Mouse (Mus musculus): ENCODE measurements around the gene Aoc1. TPM values are rescaled to one million over a fixed set of nuclear protein-coding genes. Genes with fewer than 3 reads are reported as not detected.
A peak's percentile ranks its signal among the peaks of the same experiment; 100 is the strongest.

Gene Aoc1
- polyA plus RNA-seq, 1 experiment from 2014 or later = not detected

DNA sequence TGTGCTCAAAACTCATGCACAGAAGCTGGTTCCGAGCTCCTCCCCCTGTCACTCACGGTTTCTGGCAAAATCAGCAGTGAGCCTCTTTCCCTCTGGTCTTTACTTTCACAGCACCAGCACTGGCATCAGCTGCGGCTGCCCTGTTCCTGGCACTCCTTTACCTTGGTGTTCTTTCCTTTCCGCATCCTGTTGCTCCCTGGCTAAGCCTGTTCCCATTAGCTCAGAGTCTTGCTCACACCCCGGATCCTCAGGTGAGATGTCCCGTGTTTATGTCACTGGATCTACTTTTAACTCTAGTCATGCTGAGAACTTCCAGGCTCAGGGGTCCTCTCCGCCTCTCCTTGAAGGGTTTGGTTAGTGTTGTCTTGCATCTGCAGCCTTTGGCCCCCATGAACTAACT, 35.2 kb upstream of the Aoc1 start:
- 82% methylated on average over 7 of the region's 7 CpGs for WGBS
- Histone ChIP-seq H3K4me2 (no peak overlapping the region), H3K27ac (ENCODE audit: low read depth, low read length) (no peak overlapping the region), H3K4me1 (ENCODE audit: control insufficient read depth, insufficient read depth, low read length) (peaks cover 8% of the 10 kb centered on the region), H3K27me3 (ENCODE audit: control insufficient read depth, insufficient read depth, low read length) (no peaks in the 10 kb centered on the region), H3K9me3 (ENCODE audit: control insufficient read depth, low read length) (no peaks in the 10 kb centered on the region), H3K9ac (ENCODE audit: low read length) (no peak overlapping the region), H3K4me3 (ENCODE audit: low read depth, low read length) (no peak overlapping the region), H3K36me3 (ENCODE audit: control insufficient read depth, insufficient read depth, low read length) (no peaks in the 10 kb centered on the region)
- no peak for DNase-seq (ENCODE audit: low spot score, missing footprints)
- no peak for ATAC-seq (ENCODE audit: low FRiP score)

- Histone ChIP-seq H3K4me3 (ENCODE audit: low read depth, low read length) (no peak overlapping the region), H3K4me2 (no peak overlapping the region), H3K4me1 (ENCODE audit: control insufficient read depth, insufficient read depth, low read length) (peaks cover 8% of the 10 kb centered on the region), H3K27me3 (ENCODE audit: control insufficient read depth, insufficient read depth, low read length) (no peaks in the 10 kb centered on the region), H3K36me3 (ENCODE audit: control insufficient read depth, insufficient read depth, low read length) (no peaks in the 10 kb centered on the region), H3K9me3 (ENCODE audit: control insufficient read depth, low read length) (no peaks in the 10 kb centered on the region), H3K9ac (ENCODE audit: low read length) (no peak overlapping the region), H3K27ac (ENCODE audit: low read depth, low read length) (no peak overlapping the region)
- ATAC-seq (ENCODE audit: low FRiP score) (no peak), DNase-seq (ENCODE audit: low spot score, missing footprints) (peak; percentile 53)
- 77% methylated on average over 6 of the region's 6 CpGs for WGBS
Observed at GRCm38 (mm10) chr6:48838321-48839080, 34.2 kb upstream of the Aoc1 start.

- ATAC-seq (ENCODE audit: low FRiP score) (peak; percentile 29; the same call in 1 of the 2 replicates), DNase-seq (ENCODE audit: low spot score, missing footprints) (peak; percentile 92)
- Histone ChIP-seq H3K36me3 (ENCODE audit: control insufficient read depth, insufficient read depth, low read length) (no peaks in the 10 kb centered on the region), H3K4me2 (peak within 1 kb of the TSS; percentile 36), H3K4me1 (ENCODE audit: control insufficient read depth, insufficient read depth, low read length) (peaks cover 8% of the 10 kb centered on the region), H3K27me3 (ENCODE audit: control insufficient read depth, insufficient read depth, low read length) (no peaks in the 10 kb centered on the region), H3K9ac (ENCODE audit: low read length) (peak within 1 kb of the TSS; percentile 54), H3K9me3 (ENCODE audit: control insufficient read depth, low read length) (no peaks in the 10 kb centered on the region), H3K4me3 (ENCODE audit: low read depth, low read length) (peak within 1 kb of the TSS; percentile 24), H3K27ac (ENCODE audit: low read depth, low read length) (no peak within 1 kb of the TSS)
- WGBS = 48% methylated on average over 7 of the region's 7 CpGs
Observed at GRCm38 (mm10) chr6:48840371-48840969, 32.2 kb upstream of the Aoc1 start, which contains the start of gene Tmem176a. Gene Tmem176a, plus strand, starts transcription at chr6:48840919.

DNA sequence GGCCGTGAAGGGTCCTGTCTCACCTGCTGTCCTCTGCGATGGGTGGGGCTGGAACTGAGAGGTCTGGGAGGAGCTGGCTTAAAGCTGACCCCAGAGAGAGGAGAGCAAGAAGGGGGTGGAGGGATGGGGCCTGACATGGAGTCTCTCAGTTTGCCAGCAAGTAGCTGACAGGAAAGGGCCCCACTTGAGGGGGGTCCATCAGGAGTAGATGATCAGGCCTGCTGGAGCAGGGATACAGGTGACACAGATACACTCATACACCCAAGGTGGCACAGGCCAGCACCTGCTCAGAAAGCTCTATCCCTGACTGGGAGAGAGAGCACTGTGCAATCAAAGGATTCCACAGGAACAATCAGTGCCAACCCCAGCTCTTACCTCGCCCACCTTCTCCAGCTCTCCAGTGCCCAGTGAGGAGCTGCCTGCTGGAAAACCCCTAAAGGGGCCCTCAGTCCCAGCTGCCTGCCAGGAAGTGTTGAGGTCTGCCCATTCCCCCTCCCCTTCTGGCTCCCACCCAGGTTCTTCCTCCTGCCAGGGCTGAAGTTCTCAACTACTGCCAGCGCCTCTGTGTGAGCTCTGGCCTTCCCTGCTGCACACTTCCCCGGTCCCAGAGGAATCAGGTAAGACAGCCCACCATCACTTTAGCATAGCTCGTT, 31.6 kb upstream of the Aoc1 start, which contains the start of gene Tmem176b:
Gene Tmem176b, minus strand, starts transcription at position 524 of the 653 bp plus-strand sequence.
- Histone ChIP-seq H3K36me3 (ENCODE audit: control insufficient read depth, insufficient read depth, low read length) (no peaks in the 10 kb centered on the region), H3K4me2 (peak within 1 kb of the TSS; percentile 36), H3K27ac (ENCODE audit: low read depth, low read length) (no peak within 1 kb of the TSS), H3K9me3 (ENCODE audit: control insufficient read depth, low read length) (no peaks in the 10 kb centered on the region), H3K27me3 (ENCODE audit: control insufficient read depth, insufficient read depth, low read length) (no peaks in the 10 kb centered on the region), H3K9ac (ENCODE audit: low read length) (peak within 1 kb of the TSS; percentile 54), H3K4me3 (ENCODE audit: low read depth, low read length) (peak within 1 kb of the TSS; percentile 24), H3K4me1 (ENCODE audit: control insufficient read depth, insufficient read depth, low read length) (peaks cover 8% of the 10 kb centered on the region)
- ATAC-seq (ENCODE audit: low FRiP score) (peak; percentile 90), DNase-seq (ENCODE audit: low spot score, missing footprints) (peak; percentile 92)
- WGBS = 18% methylated on average over 6 of the region's 6 CpGs

- 81% methylated on average over 11 of the region's 11 CpGs for WGBS
- no peak overlapping the region for H3K9ac ChIP-seq (ENCODE audit: low read length)
- ATAC-seq (ENCODE audit: low FRiP score) (no peak), DNase-seq (ENCODE audit: low spot score, missing footprints) (peak; percentile 66)
- no peaks in the 10 kb centered on the region for H3K36me3 ChIP-seq (ENCODE audit: control insufficient read depth, insufficient read depth, low read length)
- H3K27ac ChIP-seq (ENCODE audit: low read depth, low read length) = no peak overlapping the region
- H3K4me3 ChIP-seq (ENCODE audit: low read depth, low read length) = no peak overlapping the region
- H3K4me1 ChIP-seq (ENCODE audit: control insufficient read depth, insufficient read depth, low read length) = peaks cover 8% of the 10 kb centered on the region
- H3K9me3 ChIP-seq (ENCODE audit: control insufficient read depth, low read length) = no peaks in the 10 kb centered on the region
- H3K4me2 ChIP-seq = peak overlapping the region; percentile 3; the same call in 1 of the 2 replicates
- no peaks in the 10 kb centered on the region for H3K27me3 ChIP-seq (ENCODE audit: control insufficient read depth, insufficient read depth, low read length)
Observed at GRCm38 (mm10) chr6:48842111-48842842, 30.4 kb upstream of the Aoc1 start.

- ATAC-seq (ENCODE audit: low FRiP score) (no peak), DNase-seq (ENCODE audit: low spot score, missing footprints) (peak; percentile 10)
Observed at GRCm38 (mm10) chr6:48845086-48845485, 27.6 kb upstream of the Aoc1 start.

GRCm38 (mm10) chr6:48851820-48852491, 20.7 kb upstream of the Aoc1 start:
- Histone ChIP-seq H3K27me3 (ENCODE audit: control insufficient read depth, insufficient read depth, low read length) (no peaks in the 10 kb centered on the region), H3K4me1 (ENCODE audit: control insufficient read depth, insufficient read depth, low read length) (no peaks in the 10 kb centered on the region), H3K4me2 (peak overlapping the region; percentile 55), H3K27ac (ENCODE audit: low read depth, low read length) (no peak overlapping the region), H3K36me3 (ENCODE audit: control insufficient read depth, insufficient read depth, low read length) (no peaks in the 10 kb centered on the region), H3K4me3 (ENCODE audit: low read depth, low read length) (peak overlapping the region; percentile 20), H3K9me3 (ENCODE audit: control insufficient read depth, low read length) (no peaks in the 10 kb centered on the region; the same call in 1 of the 2 replicates), H3K9ac (ENCODE audit: low read length) (peak overlapping the region; percentile 61)
- ATAC-seq (ENCODE audit: low FRiP score) (peak; percentile 73), DNase-seq (ENCODE audit: low spot score, missing footprints) (peak; percentile 97)
- WGBS = 1% methylated on average over 29 of the region's 29 CpGs

More at GRCm38 (mm10) chr6:48845086-48845485, 27.6 kb upstream of the Aoc1 start:
- Histone ChIP-seq H3K4me2 (no peak overlapping the region), H3K27ac (ENCODE audit: low read depth, low read length) (no peak overlapping the region), H3K9me3 (ENCODE audit: control insufficient read depth, low read length) (no peaks in the 10 kb centered on the region), H3K27me3 (ENCODE audit: control insufficient read depth, insufficient read depth, low read length) (no peaks in the 10 kb centered on the region), H3K4me3 (ENCODE audit: low read depth, low read length) (no peak overlapping the region), H3K9ac (ENCODE audit: low read length) (no peak overlapping the region), H3K4me1 (ENCODE audit: control insufficient read depth, insufficient read depth, low read length) (peaks cover 5% of the 10 kb centered on the region), H3K36me3 (ENCODE audit: control insufficient read depth, insufficient read depth, low read length) (no peaks in the 10 kb centered on the region)
- WGBS = 69% methylated on average over 4 of the region's 4 CpGs

DNA sequence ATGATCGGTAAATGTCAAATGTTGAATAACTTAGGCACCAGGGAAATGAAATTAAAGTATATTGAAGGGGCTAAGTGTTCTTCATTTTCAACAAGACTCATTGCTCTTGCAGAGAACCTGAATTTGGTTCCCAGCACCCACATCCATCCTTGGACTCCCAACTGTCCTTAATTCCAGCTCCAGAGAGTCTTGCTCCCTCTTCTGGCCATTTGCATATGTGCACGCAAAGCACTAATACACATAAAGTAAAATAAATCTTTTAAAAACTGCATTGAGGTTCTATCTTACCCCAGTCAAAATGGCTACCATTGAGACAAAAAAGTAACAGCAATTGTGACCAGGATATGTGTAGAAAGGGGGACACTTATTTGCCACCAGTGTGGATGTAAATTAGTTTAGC, 18.5 kb upstream of the Aoc1 start:
- no peaks in the 10 kb centered on the region for H3K27me3 ChIP-seq (ENCODE audit: control insufficient read depth, insufficient read depth, low read length)
- no peak overlapping the region for H3K9ac ChIP-seq (ENCODE audit: low read length)
- no peak overlapping the region for H3K4me2 ChIP-seq
- no peak overlapping the region for H3K27ac ChIP-seq (ENCODE audit: low read depth, low read length)
- no peaks in the 10 kb centered on the region; the same call in 1 of the 2 replicates for H3K9me3 ChIP-seq (ENCODE audit: control insufficient read depth, low read length)
- H3K4me3 ChIP-seq (ENCODE audit: low read depth, low read length) = no peak overlapping the region
- 100% methylated on average over 2 of the region's 2 CpGs for WGBS
- H3K4me1 ChIP-seq (ENCODE audit: control insufficient read depth, insufficient read depth, low read length) = no peaks in the 10 kb centered on the region
- no peaks in the 10 kb centered on the region for H3K36me3 ChIP-seq (ENCODE audit: control insufficient read depth, insufficient read depth, low read length)
- DNase-seq (ENCODE audit: low spot score, missing footprints) (no peak), ATAC-seq (ENCODE audit: low FRiP score) (no peak)

All from midbrain, embryonic 11.5 days (tissue).